10 mouse cellular contexts compared by ENCODE assay signal in the genomic region with DNA sequence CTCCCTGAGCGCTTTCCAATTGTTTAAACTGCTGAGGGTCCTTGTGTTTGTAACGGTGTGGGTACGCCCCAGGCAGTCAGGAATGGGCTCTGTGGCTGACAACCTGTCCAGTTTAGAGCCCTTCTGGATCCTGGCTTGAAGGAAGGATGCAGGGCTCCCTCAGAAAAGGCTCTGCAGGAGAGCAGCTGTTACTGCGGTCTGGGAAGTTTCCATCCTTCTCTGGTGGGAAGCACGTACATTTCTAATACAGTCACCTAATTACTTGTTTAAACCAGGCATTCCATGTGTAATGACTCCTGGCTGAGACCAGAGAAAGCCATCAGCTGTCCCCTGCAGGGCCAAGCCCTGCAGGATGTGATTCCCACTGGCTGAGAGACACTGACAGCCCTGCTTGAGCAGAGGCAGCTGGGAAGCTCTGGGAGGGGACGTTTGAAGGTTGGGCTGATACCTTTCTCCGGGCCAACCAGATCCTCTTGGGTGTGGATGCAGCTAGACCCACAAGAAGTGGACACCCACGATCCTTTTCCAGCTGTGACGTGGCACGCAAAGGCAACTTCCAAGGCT. TPM values are rescaled to one million over a fixed set of nuclear protein-coding genes. Genes with fewer than 3 reads are reported as not detected.
DNase-seq lines count a peak whose midpoint lies in the region; ATAC-seq and TF ChIP-seq lines count a peak whose summit lies in the region.
"Had no signal": no experiment of that assay in that cellular context is flagged by ENCODE, and none has a peak within 500 bp of the region (broad histone marks: within the 10 kb centered on the region; RNA-seq: fewer than 3 reads in every experiment).

No protein-coding gene starts in this region.

- no peak overlapping the region for H3ac ChIP-seq in myocyte (ENCODE audit: control insufficient read depth, insufficient read length)

- no peaks in the 10 kb centered on the region for H3K36me3 ChIP-seq in kidney, postnatal 0 days (ENCODE audit: insufficient read depth, low read length)
- no peaks in the 10 kb centered on the region for H3K36me3 ChIP-seq in myocyte (ENCODE audit: control insufficient read depth, insufficient read depth)
- H3K36me3 ChIP-seq: liver, embryonic 13.5 days had no signal

- no peak overlapping the region for H3K4me3 ChIP-seq in kidney, postnatal 0 days (replicated peaks; ENCODE audit: low read depth, low read length)
- H3K4me3 ChIP-seq in myocyte: no peak overlapping the region
- H3K4me3 ChIP-seq: liver, embryonic 13.5 days had no signal

- no peak overlapping the region for H3K9ac ChIP-seq in kidney, postnatal 0 days (ENCODE audit: low read depth, low read length)
- H3K9ac ChIP-seq: liver, embryonic 13.5 days had no signal

- H3K4me1 ChIP-seq in kidney, postnatal 0 days (replicated peaks; ENCODE audit: insufficient read depth, low read length): no peaks in the 10 kb centered on the region
- H3K4me1 ChIP-seq: liver, embryonic 13.5 days had no signal

- DNase-seq in kidney, postnatal 0 days (ENCODE audit: low spot score): peak; percentile 17
- DNase-seq in kidney, adult 11 months: no peak
- DNase-seq in R1 (ENCODE audit: low read depth, low spot score): peak; percentile 20
- DNase-seq in forelimb bud, embryonic 11.5 days (ENCODE audit: low read depth, low spot score): peak; percentile 30
- no peak for DNase-seq in adrenal gland, adult 18-20 months (ENCODE audit: low spot score in 2 of 2)
- DNase-seq in right cerebral cortex, adult 2 months (ENCODE audit: low spot score in 2 of 2): no peak
- DNase-seq: adrenal gland, postnatal 14 days; liver, embryonic 13.5 days had no signal

- ATAC-seq in kidney, postnatal 0 days (replicated peaks; ENCODE audit: low FRiP score, low read depth): no peak

- H3K27me3 ChIP-seq in kidney, postnatal 0 days (ENCODE audit: insufficient read depth, low read length): no peaks in the 10 kb centered on the region
- H3K27me3 ChIP-seq in myocyte (ENCODE audit: control insufficient read depth, insufficient read depth, insufficient read length): peaks cover 4% of the 10 kb centered on the region

- H3K4me2 ChIP-seq in kidney, postnatal 0 days (ENCODE audit: low read length): no peak overlapping the region
- no peak overlapping the region for H3K4me2 ChIP-seq in myocyte (ENCODE audit: low read depth)
- H3K4me2 ChIP-seq: liver, embryonic 13.5 days had no signal

- 15% methylated on average over 10 of the region's 10 CpGs for WGBS in kidney, postnatal 0 days

- TF ChIP-seq CTCF in kidney, postnatal 0 days (IDR thresholded peaks at IDR 0.05; ENCODE audit: low read depth): no peak

- TF ChIP-seq POLR2A in myocyte (IDR thresholded peaks at IDR 0.05; ENCODE audit: insufficient read length, low read depth): no peak

- no peak overlapping the region for H3K27ac ChIP-seq in kidney, postnatal 0 days
- H3K27ac ChIP-seq: liver, embryonic 13.5 days had no signal

- H3K9me3 ChIP-seq in kidney, postnatal 0 days (replicated peaks; ENCODE audit: low read length): no peaks in the 10 kb centered on the region
- H3K9me3 ChIP-seq: liver, embryonic 13.5 days had no signal

- no peaks in the 10 kb centered on the region for H3K79me2 ChIP-seq in myocyte (ENCODE audit: control insufficient read depth, insufficient read depth)

TF ChIP-seq in myocyte, 11 proteins besides CTCF, POLR2A, EP300 and RAD21:
- TF ChIP-seq POLR2AphosphoS2 (IDR thresholded peaks at IDR 0.05; ENCODE audit: insufficient read length, low read depth): no peak
- TF ChIP-seq MYOD1 (IDR thresholded peaks at IDR 0.05; ENCODE audit: control insufficient read depth in 1 of 3, insufficient read length in 2 of 3, low read depth in 2 of 3): peak in 1 of 3 experiments; percentile 47
- no peak for TF ChIP-seq TCF12 (IDR thresholded peaks at IDR 0.05; ENCODE audit: insufficient read depth, poor library complexity, severe bottlenecking)
- TF ChIP-seq TCF3 (IDR thresholded peaks at IDR 0.05; ENCODE audit: insufficient read length, low read depth): no peak
- no peak for TF ChIP-seq SRF (IDR thresholded peaks at IDR 0.05; ENCODE audit: control insufficient read depth, insufficient read length, low read depth)
- peak; percentile 27 to 92 (median 64) for TF ChIP-seq MYOG (IDR thresholded peaks at IDR 0.05; ENCODE audit: control insufficient read depth in 1 of 3, insufficient read depth in 1 of 3, insufficient read length in 2 of 3, low read depth in 2 of 3)
- TF ChIP-seq MAX (IDR thresholded peaks at IDR 0.05; ENCODE audit: low read depth): no peak
- no peak for TF ChIP-seq E2F4 (IDR thresholded peaks at IDR 0.05; ENCODE audit: insufficient read depth)
- no peak for TF ChIP-seq USF1 (IDR thresholded peaks at IDR 0.05; ENCODE audit: low read depth)
- no peak for TF ChIP-seq REST (IDR thresholded peaks at IDR 0.05; ENCODE audit: insufficient read depth, insufficient read length)
- TF ChIP-seq CEBPB (IDR thresholded peaks at IDR 0.05; ENCODE audit: insufficient read depth, poor library complexity, severe bottlenecking): no peak

RNA-seq across cellular contexts. Expression of a gene that starts 38.1 kb away (rescaled TPM):
- 3.3 TPM in 2 replicates for polyA plus RNA-seq in kidney, postnatal 0 days (2015; fragmentation: Nextera tagmentation; extraction: Ambion mirVana)
- 0.17 TPM for polyA plus RNA-seq in myocyte (2012; fragmentation: generic; extraction: Trizol)
- 1 to 10 TPM; 5.0 to 9.6 TPM for total RNA-seq in adrenal gland, adult 18-20 months (2021)
- total RNA-seq: MEL had no signal

Comparison
In these comparisons a context has a peak if more than half of its experiments do, and no peak if none do; other contexts are left out.
1. DNase-seq: peak in kidney, postnatal 0 days (single experiment), R1 (single experiment) and forelimb bud, embryonic 11.5 days (single experiment); none in kidney, adult 11 months (single experiment), adrenal gland, adult 18-20 months (0 of 2) and right cerebral cortex, adult 2 months (0 of 2).